Mouse (Mus musculus): ENCODE data around the gene Avil.
"Not testable (repeated sequence)": the region's sequence is repeated elsewhere in the genome, so short reads cannot be mapped to it uniquely, and the experiment has no call there.

The Avil gene

GRCm38 (mm10) chr10:127061513-127061912 is 61.0 kb downstream of the Avil start:
- no peak for DNase-seq

- DNase-seq = not testable (repeated sequence)
Measured at GRCm38 (mm10) chr10:127062101-127062500, 61.6 kb downstream of the Avil start.

- DNase-seq = no peak
Measured at GRCm38 (mm10) chr10:127062503-127062902, 62.0 kb downstream of the Avil start.

- peak; percentile 96 for DNase-seq
Measured at GRCm38 (mm10) chr10:127063239-127063872, 62.8 kb downstream of the Avil start, which contains the start of gene Cdk4. Gene Cdk4, plus strand, starts transcription at chr10:127063534.

GRCm38 (mm10) chr10:127063913-127064870 is 63.7 kb downstream of the Avil start:
- no peak for DNase-seq

- DNase-seq = no peak
Measured at GRCm38 (mm10) chr10:127065981-127066380, 65.5 kb downstream of the Avil start.

GRCm38 (mm10) chr10:127066519-127067018 is 66.1 kb downstream of the Avil start:
- DNase-seq = no peak

GRCm38 (mm10) chr10:127068360-127069038 is 68.0 kb downstream of the Avil start:
- no peak for DNase-seq

GRCm38 (mm10) chr10:127069281-127070189 is 69.0 kb downstream of the Avil start:
- no peak for DNase-seq
